Mouse (Mus musculus) v-Abl transformed pro-B cells (cell line): ENCODE measurements at regions not wholly inside any gene's neighbourhood (a gene's known extent, or its start where the extent isn't known, plus 50 kb on each side); places are given as distances from the start of the nearest gene placed in this dataset.

Experiments used
- in situ Hi-C, 2 experiments: fragments of 400-800 bp; cut with MboI; formaldehyde crosslinking; loops; one replicate each; pipeline ENCODE4 v1.15.1; 2025; ENCODE audit not compliant: unreplicated experiment in 2 of 2

GRCm38 (mm10) chr2:136617138-136617537, 96.1 kb upstream of the Snap25 start:
- in situ Hi-C loops: no loop called here

- in situ Hi-C loops: no loop called here
Measured at GRCm38 (mm10) chr2:136618114-136618513, 95.1 kb upstream of the Snap25 start.

GRCm38 (mm10) chr2:136620309-136620708, 92.9 kb upstream of the Snap25 start:
- in situ Hi-C loops: no loop called here

GRCm38 (mm10) chr2:136620969-136621368, 92.3 kb upstream of the Snap25 start:
- in situ Hi-C loops: no loop called here

- in situ Hi-C loops: no loop called here
Measured at GRCm38 (mm10) chr2:136623808-136624489, 89.3 kb upstream of the Snap25 start.

- in situ Hi-C loops: no loop called here
Measured at GRCm38 (mm10) chr2:136624490-136624850, 88.8 kb upstream of the Snap25 start.

- in situ Hi-C loops: loop anchor here in 1 of 2 experiments (10.0 kb wide), 1 partner anchor 122 kb away; no protein-coding TSS in a partner anchor
Measured at GRCm38 (mm10) chr2:136646917-136647316, 66.3 kb upstream of the Snap25 start.

- in situ Hi-C loops: loop anchor here in 1 of 2 experiments (10.0 kb wide), 1 partner anchor 124 kb away; no protein-coding TSS in a partner anchor
Measured at GRCm38 (mm10) chr2:136648606-136649005, 64.6 kb upstream of the Snap25 start.

GRCm38 (mm10) chr2:136650721-136651120, 62.5 kb upstream of the Snap25 start:
- in situ Hi-C loops: no loop called here

GRCm38 (mm10) chr2:136652206-136653003, 60.8 kb upstream of the Snap25 start:
- in situ Hi-C loops: no loop called here
